Mouse (Mus musculus): Measurements from ENCODE around the gene Igfn1. TPM values are rescaled to one million over a fixed set of nuclear protein-coding genes. Genes with fewer than 3 reads are reported as not detected.

Gene Igfn1
- polyA plus RNA-seq, 1 experiment, result not detected

- Histone ChIP-seq H3K27ac (ENCODE audit: insufficient read depth, low read depth, low read length) (no peak overlapping the region), H3K4me1 (ENCODE audit: control insufficient read depth, insufficient read depth, low read length) (no peaks in the 10 kb centered on the region), H3K4me3 (ENCODE audit: insufficient read depth, low read length) (no peak overlapping the region)
- no peak for TF ChIP-seq CTCF (IDR thresholded peaks at IDR 0.05; ENCODE audit: low read depth, low read length)
- no peak for TF ChIP-seq POLR2A (IDR thresholded peaks at IDR 0.05; ENCODE audit: borderline replicate concordance, low read depth, low read length)
Measured at GRCm38 (mm10) chr1:135972576-135972975, 33.6 kb downstream of the Igfn1 start.

GRCm38 (mm10) chr1:135970486-135970885 lies 35.7 kb downstream of the Igfn1 start:
- Histone ChIP-seq H3K4me1 (ENCODE audit: control insufficient read depth, insufficient read depth, low read length) (no peaks in the 10 kb centered on the region), H3K4me3 (ENCODE audit: insufficient read depth, low read length) (no peak overlapping the region), H3K27ac (ENCODE audit: insufficient read depth, low read depth, low read length) (no peak overlapping the region)
- TF ChIP-seq POLR2A (IDR thresholded peaks at IDR 0.05; ENCODE audit: borderline replicate concordance, low read depth, low read length) (no peak), CTCF (IDR thresholded peaks at IDR 0.05; ENCODE audit: low read depth, low read length) (no peak)

GRCm38 (mm10) chr1:135967739-135968138 lies 38.4 kb downstream of the Igfn1 start:
- H3K4me1 ChIP-seq (ENCODE audit: control insufficient read depth, insufficient read depth, low read length), result no peaks in the 10 kb centered on the region
- TF ChIP-seq CTCF (IDR thresholded peaks at IDR 0.05; ENCODE audit: low read depth, low read length) (no peak), POLR2A (IDR thresholded peaks at IDR 0.05; ENCODE audit: borderline replicate concordance, low read depth, low read length) (no peak)
- no peak overlapping the region for H3K4me3 ChIP-seq (ENCODE audit: insufficient read depth, low read length)
- H3K27ac ChIP-seq (ENCODE audit: insufficient read depth, low read depth, low read length), result no peak overlapping the region

- H3K4me3 ChIP-seq (ENCODE audit: insufficient read depth, low read length), result no peak overlapping the region
- TF ChIP-seq POLR2A (IDR thresholded peaks at IDR 0.05; ENCODE audit: borderline replicate concordance, low read depth, low read length), result no peak
- no peak for TF ChIP-seq CTCF (IDR thresholded peaks at IDR 0.05; ENCODE audit: low read depth, low read length)
- H3K27ac ChIP-seq (ENCODE audit: insufficient read depth, low read depth, low read length), result no peak overlapping the region
- no peaks in the 10 kb centered on the region for H3K4me1 ChIP-seq (ENCODE audit: control insufficient read depth, insufficient read depth, low read length)
Measured at GRCm38 (mm10) chr1:135964561-135964960, 41.6 kb downstream of the Igfn1 start.

- no peaks in the 10 kb centered on the region for H3K4me1 ChIP-seq (ENCODE audit: control insufficient read depth, insufficient read depth, low read length)
- H3K27ac ChIP-seq (ENCODE audit: insufficient read depth, low read depth, low read length), result no peak overlapping the region
- H3K4me3 ChIP-seq (ENCODE audit: insufficient read depth, low read length), result no peak overlapping the region
- no peak for TF ChIP-seq POLR2A (IDR thresholded peaks at IDR 0.05; ENCODE audit: borderline replicate concordance, low read depth, low read length)
- no peak for TF ChIP-seq CTCF (IDR thresholded peaks at IDR 0.05; ENCODE audit: low read depth, low read length)
Measured at GRCm38 (mm10) chr1:135963177-135963576, 43.0 kb downstream of the Igfn1 start.

GRCm38 (mm10) chr1:135958483-135958882 lies 47.7 kb downstream of the Igfn1 start:
- no peak overlapping the region for H3K4me3 ChIP-seq (ENCODE audit: insufficient read depth, low read length)
- no peak overlapping the region for H3K27ac ChIP-seq (ENCODE audit: insufficient read depth, low read depth, low read length)
- TF ChIP-seq POLR2A (IDR thresholded peaks at IDR 0.05; ENCODE audit: borderline replicate concordance, low read depth, low read length) (no peak), CTCF (IDR thresholded peaks at IDR 0.05; ENCODE audit: low read depth, low read length) (no peak)
- H3K4me1 ChIP-seq (ENCODE audit: control insufficient read depth, insufficient read depth, low read length), result no peaks in the 10 kb centered on the region

GRCm38 (mm10) chr1:135948871-135949270 lies 57.3 kb downstream of the Igfn1 start:
- Histone ChIP-seq H3K4me1 (ENCODE audit: control insufficient read depth, insufficient read depth, low read length) (no peaks in the 10 kb centered on the region), H3K4me3 (ENCODE audit: insufficient read depth, low read length) (no peak overlapping the region), H3K27ac (ENCODE audit: insufficient read depth, low read depth, low read length) (no peak overlapping the region)
- no peak for TF ChIP-seq POLR2A (IDR thresholded peaks at IDR 0.05; ENCODE audit: borderline replicate concordance, low read depth, low read length)
- TF ChIP-seq CTCF (IDR thresholded peaks at IDR 0.05; ENCODE audit: low read depth, low read length), result no peak

GRCm38 (mm10) chr1:135946247-135946646 lies 59.9 kb downstream of the Igfn1 start:
- H3K27ac ChIP-seq (ENCODE audit: insufficient read depth, low read depth, low read length), result no peak overlapping the region
- no peak for TF ChIP-seq CTCF (IDR thresholded peaks at IDR 0.05; ENCODE audit: low read depth, low read length)
- TF ChIP-seq POLR2A (IDR thresholded peaks at IDR 0.05; ENCODE audit: borderline replicate concordance, low read depth, low read length), result no peak
- no peak overlapping the region for H3K4me3 ChIP-seq (ENCODE audit: insufficient read depth, low read length)
- H3K4me1 ChIP-seq (ENCODE audit: control insufficient read depth, insufficient read depth, low read length), result no peaks in the 10 kb centered on the region

- Histone ChIP-seq H3K27ac (ENCODE audit: insufficient read depth, low read depth, low read length) (no peak overlapping the region), H3K4me3 (ENCODE audit: insufficient read depth, low read length) (no peak overlapping the region), H3K4me1 (ENCODE audit: control insufficient read depth, insufficient read depth, low read length) (no peaks in the 10 kb centered on the region)
- peak; percentile 67 for TF ChIP-seq CTCF (IDR thresholded peaks at IDR 0.05; ENCODE audit: low read depth, low read length)
- no peak for TF ChIP-seq POLR2A (IDR thresholded peaks at IDR 0.05; ENCODE audit: borderline replicate concordance, low read depth, low read length)
Measured at GRCm38 (mm10) chr1:135945711-135946110, 60.4 kb downstream of the Igfn1 start.

- no peak overlapping the region for H3K4me3 ChIP-seq (ENCODE audit: insufficient read depth, low read length)
- peak; percentile 55 for TF ChIP-seq CTCF (IDR thresholded peaks at IDR 0.05; ENCODE audit: low read depth, low read length)
- TF ChIP-seq POLR2A (IDR thresholded peaks at IDR 0.05; ENCODE audit: borderline replicate concordance, low read depth, low read length), result no peak
- no peaks in the 10 kb centered on the region for H3K4me1 ChIP-seq (ENCODE audit: control insufficient read depth, insufficient read depth, low read length)
- H3K27ac ChIP-seq (ENCODE audit: insufficient read depth, low read depth, low read length), result no peak overlapping the region
Measured at GRCm38 (mm10) chr1:135944526-135945259, 61.4 kb downstream of the Igfn1 start.
